Mouse (Mus musculus) limb, embryonic 12.5 days (tissue): ENCODE results near the gene Gadl1. TPM values are rescaled to one million over a fixed set of nuclear protein-coding genes. Genes with fewer than 3 reads are reported as not detected.

Experiments used
- ATAC-seq: fragments of 200-750 bp; cut with Nextera tagmentation; 2 replicates; pipeline ENCODE4 v1.8.0; 2017; ENCODE audit warnings: low read depth, moderate TSS enrichment; ENCODE audit not compliant: insufficient number of reproducible peaks, insufficient read depth, low FRiP score, low TSS enrichment
- H3K27ac ChIP-seq: fragments of 300-500 bp; sonication (generic); 2 replicates; pipeline ENCODE4 v1.5.1; 2016; ENCODE audit warnings: mild to moderate bottlenecking, moderate library complexity
- H3K27me3 ChIP-seq: fragments of 300-500 bp; sonication (generic); 2 replicates; pipeline ENCODE4 v1.6.1; 2016; ENCODE audit warnings: mild to moderate bottlenecking, moderate library complexity
- H3K36me3 ChIP-seq: fragments of 300-500 bp; sonication (generic); 2 replicates; pipeline ENCODE4 v1.6.1; 2016; ENCODE audit warnings: mild to moderate bottlenecking, moderate library complexity
- H3K4me1 ChIP-seq: fragments of 300-500 bp; sonication (generic); replicated peaks from 2 replicates; pipeline ENCODE4 v1.6.1; 2016
- H3K4me2 ChIP-seq: fragments of 300-500 bp; sonication (generic); 2 replicates; pipeline ENCODE4 v1.6.1; 2016; ENCODE audit warnings: mild to moderate bottlenecking, moderate library complexity
- H3K4me3 ChIP-seq: fragments of 300-500 bp; sonication (generic); replicated peaks from 2 replicates; pipeline ENCODE4 v1.5.1; 2016; ENCODE audit warnings: mild to moderate bottlenecking
- H3K9ac ChIP-seq: fragments of 300-500 bp; sonication (generic); replicated peaks from 2 replicates; pipeline ENCODE4 v1.6.1; 2016; ENCODE audit warnings: mild to moderate bottlenecking, moderate library complexity
- H3K9me3 ChIP-seq: fragments of 300-500 bp; sonication (generic); 2 replicates; pipeline ENCODE4 v1.6.1; 2016; ENCODE audit warnings: mild to moderate bottlenecking, moderate library complexity
- WGBS: fragments of 180-500 bp; shearing (Covaris S2); methylation state at CpG from one replicate; pipeline ENCODE4 v1.1.7; 2016; 5-methylcytosine and 5-hydroxymethylcytosine counted together
- polyA plus RNA-seq: library from polyadenylated mRNA; unstranded; fragments of >200 nt; fragmentation: Nextera tagmentation; extraction: Ambion mirVana; gene quantifications from 2 replicates; pipeline ENCODE4 v1.2.1, GENCODE M21; 2016

Gadl1 gene
- polyA plus RNA-seq, 1 experiment from 2014 or later: 0.40 TPM

DNA sequence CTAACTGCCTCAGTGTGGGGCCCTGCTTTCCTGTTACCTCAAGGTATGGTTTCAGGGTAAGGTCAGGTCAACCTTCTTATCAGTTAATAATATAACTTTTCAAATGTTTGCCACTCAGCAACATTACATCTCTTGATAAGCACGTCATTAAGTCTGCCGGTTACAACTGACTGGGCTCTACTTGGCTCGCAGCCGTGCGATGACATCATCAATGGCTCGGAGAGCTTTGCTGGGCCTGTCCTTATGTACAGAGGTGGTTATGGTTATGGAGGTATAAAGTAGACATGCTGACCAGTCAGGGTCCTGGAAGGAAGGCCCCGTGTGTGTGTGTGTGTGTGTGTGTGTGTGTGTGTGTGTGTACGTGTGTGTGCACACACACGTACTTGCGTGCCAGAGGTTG is 15.3 kb upstream of the Gadl1 start:
- H3K4me3 ChIP-seq: no peak overlapping the region
- no peak overlapping the region for H3K4me2 ChIP-seq

DNA sequence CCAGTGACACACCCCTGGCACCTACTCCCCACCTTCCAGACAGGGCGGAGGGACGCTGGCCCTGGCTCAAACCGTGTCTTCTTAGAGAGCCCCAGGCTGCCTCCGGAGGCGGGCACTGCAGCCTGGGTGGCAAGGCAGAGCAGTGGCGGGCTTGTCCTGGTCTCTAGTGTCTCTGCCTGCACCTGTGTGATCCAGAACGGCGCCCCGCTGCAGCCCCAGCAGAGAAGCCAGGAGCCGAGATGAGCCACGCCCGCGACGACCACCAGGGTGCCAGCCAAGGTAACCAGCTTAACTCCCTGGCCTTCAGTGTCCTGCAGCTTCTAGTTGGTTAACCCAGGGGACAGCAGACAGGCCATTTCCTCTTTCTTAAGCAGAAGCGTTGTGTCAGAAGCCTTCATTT is 930 bp upstream of the Gadl1 start:
- ATAC-seq: no peak
- Histone ChIP-seq H3K27ac (no peak overlapping the region), H3K4me3 (peak overlapping the region; percentile 11; the same call in 1 of the 2 replicates)

More for the DNA sequence above, 15.3 kb upstream of the Gadl1 start:
- H3K9ac ChIP-seq: no peak overlapping the region
- no peak for ATAC-seq
- no peak overlapping the region for H3K27ac ChIP-seq
- no peaks in the 10 kb centered on the region for H3K9me3 ChIP-seq
- no peaks in the 10 kb centered on the region for H3K36me3 ChIP-seq
- H3K27me3 ChIP-seq: no peaks in the 10 kb centered on the region
- WGBS: 90% methylated on average over 10 of the region's 10 CpGs
- no peaks in the 10 kb centered on the region for H3K4me1 ChIP-seq

DNA sequence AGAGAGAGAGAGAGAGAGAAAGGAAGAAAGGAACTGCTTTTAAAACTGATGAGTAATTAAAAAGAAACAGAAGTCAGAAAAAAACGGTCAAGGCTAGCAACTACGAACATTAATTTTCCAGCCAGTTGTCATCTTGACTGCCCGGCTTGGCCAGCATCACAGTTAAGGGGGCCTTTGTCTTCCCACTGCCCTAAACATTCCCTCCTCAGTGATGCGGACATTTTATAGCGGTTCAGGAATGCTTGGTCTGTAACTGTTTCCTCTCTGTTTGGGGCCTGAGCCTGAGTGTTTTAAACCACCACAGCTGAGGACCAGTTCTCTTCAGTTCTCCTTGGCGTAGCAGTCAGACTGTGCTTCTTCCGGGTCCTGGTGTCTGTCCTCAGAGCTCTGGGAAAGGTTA is 4.8 kb downstream of the Gadl1 start:
- Histone ChIP-seq H3K9me3 (0 out of 2 replicates have a peak, but pooled peaks cover 1% of the 10 kb centered on the region), H3K4me3 (no peak overlapping the region), H3K9ac (no peak overlapping the region), H3K4me2 (no peak overlapping the region), H3K4me1 (peaks cover 29% of the 10 kb centered on the region), H3K27ac (peak overlapping the region; percentile 50), H3K36me3 (no peaks in the 10 kb centered on the region), H3K27me3 (no peaks in the 10 kb centered on the region)
- 20% methylated on average over 7 of the region's 7 CpGs for WGBS
- ATAC-seq: no peak

More for the DNA sequence above, 930 bp upstream of the Gadl1 start:
- Histone ChIP-seq H3K4me2 (peak overlapping the region; percentile 44), H3K4me1 (peaks cover 11% of the 10 kb centered on the region), H3K27me3 (peaks cover 3% of the 10 kb centered on the region; the same call in 1 of the 2 replicates), H3K9ac (no peak overlapping the region), H3K36me3 (no peaks in the 10 kb centered on the region), H3K9me3 (no peaks in the 10 kb centered on the region)
- 8% methylated on average over 15 of the region's 15 CpGs for WGBS

DNA sequence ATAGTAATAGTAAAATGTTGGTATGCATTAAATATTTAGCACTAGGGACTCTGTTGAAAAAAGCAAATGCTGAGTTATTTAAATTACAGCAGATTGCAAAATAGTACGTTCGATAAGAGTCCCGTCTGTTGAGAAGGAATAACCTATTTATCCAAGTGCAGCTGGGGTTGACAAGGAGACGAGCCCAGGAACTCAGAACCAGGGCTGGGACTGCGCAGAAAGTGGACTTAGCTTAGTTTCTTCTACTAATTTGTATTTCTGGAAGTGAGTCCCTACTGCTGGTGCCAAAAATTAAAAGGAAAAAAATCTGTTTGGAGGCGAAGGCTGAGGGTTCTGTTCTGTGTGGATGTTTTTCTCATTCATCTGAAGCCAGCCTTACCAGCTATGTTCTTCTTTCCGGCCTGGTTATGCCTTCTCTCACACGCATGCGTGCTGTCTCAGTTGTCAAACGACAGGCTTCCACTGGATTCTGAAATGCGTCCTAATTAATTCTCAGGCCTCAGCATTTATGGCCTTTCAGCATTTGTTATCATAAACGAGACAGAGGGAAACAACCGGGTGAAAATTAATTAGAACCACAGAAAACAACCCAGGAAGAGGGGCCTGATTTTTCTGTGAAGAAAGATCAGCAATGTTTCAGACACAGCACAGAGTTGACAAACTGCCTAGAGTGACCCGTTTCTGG is 6.5 kb downstream of the Gadl1 start:
- Histone ChIP-seq H3K4me1 (peaks cover 29% of the 10 kb centered on the region), H3K4me3 (no peak overlapping the region), H3K9me3 (0 out of 2 replicates have a peak, but pooled peaks cover 4% of the 10 kb centered on the region), H3K9ac (no peak overlapping the region), H3K27me3 (no peaks in the 10 kb centered on the region), H3K27ac (peak overlapping the region; percentile 35; the same call in 1 of the 2 replicates), H3K4me2 (no peak overlapping the region), H3K36me3 (no peaks in the 10 kb centered on the region)
- ATAC-seq: no peak
- WGBS: 57% methylated on average over 14 of the region's 14 CpGs

DNA sequence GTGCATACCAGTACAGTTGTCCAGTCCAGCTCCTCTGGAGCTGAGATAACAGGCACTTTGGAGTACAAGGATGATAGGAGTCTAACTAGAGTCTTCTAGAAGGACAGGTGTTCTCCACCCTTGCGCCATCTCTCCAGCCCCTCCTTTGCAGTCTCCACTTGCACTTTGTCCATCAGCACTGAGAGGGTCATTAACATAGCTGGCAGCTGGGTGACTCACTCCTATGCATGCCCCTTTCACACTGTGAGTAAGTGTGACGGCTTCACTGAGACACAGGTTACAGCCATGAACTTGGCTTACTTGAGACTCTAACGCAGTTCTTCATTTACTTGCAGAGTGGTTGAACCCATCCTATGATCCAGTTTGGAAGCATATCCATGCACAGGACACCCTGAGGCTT is 10.5 kb downstream of the Gadl1 start:
- 89% methylated on average over 3 of the region's 3 CpGs for WGBS
- Histone ChIP-seq H3K27me3 (no peaks in the 10 kb centered on the region), H3K9ac (no peak overlapping the region), H3K4me2 (no peak overlapping the region), H3K4me1 (peaks cover 15% of the 10 kb centered on the region), H3K9me3 (0 out of 2 replicates have a peak, but pooled peaks cover 4% of the 10 kb centered on the region), H3K4me3 (no peak overlapping the region), H3K27ac (no peak overlapping the region), H3K36me3 (no peaks in the 10 kb centered on the region)
- ATAC-seq: no peak

DNA sequence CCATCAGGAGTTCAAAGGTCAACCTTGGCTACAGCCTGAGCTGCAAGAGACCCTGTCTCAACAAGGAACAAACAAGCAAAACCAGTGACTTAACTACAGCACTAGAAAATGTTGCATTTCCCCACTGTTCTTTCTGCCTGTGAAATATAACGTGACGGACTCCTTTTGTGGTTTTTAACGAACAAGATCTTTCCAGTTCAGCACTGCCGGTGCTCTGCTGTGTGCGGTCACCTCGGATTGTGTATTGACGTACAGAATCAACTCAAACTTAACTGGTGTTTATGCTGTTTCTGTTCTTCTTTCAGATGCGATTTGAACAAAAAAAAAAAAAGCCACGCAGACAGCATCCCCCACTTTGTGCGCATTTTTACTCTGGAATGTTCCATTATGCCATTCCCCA is 13.4 kb downstream of the Gadl1 start:
- Histone ChIP-seq H3K27ac (no peak overlapping the region), H3K9ac (no peak overlapping the region), H3K36me3 (no peaks in the 10 kb centered on the region), H3K4me2 (no peak overlapping the region), H3K4me1 (0 out of 2 replicates have a peak, but pooled peaks cover 3% of the 10 kb centered on the region), H3K9me3 (0 out of 2 replicates have a peak, but pooled peaks cover 4% of the 10 kb centered on the region), H3K27me3 (no peaks in the 10 kb centered on the region), H3K4me3 (no peak overlapping the region)
- ATAC-seq: no peak
- 83% methylated on average over 10 of the region's 10 CpGs for whole genome bisulfite sequencing

DNA sequence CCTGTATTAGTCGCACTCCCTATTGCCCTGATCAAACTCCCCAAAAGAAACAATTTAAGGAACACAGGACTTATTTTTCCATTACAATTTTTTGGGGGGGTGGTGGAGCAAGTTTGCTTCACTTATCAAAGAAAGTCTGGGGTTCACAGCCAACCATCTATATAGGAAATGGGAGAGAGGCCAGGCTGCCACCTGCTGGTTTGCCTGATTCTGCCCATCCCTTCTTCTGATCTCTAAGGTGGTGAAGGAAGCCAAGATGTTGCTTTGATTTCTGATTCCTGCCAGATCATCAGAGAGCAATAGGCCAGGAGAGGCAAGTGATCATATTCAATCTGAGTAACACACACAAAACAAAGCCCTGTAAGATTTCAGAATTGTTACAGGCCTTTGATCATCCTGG is 14.8 kb downstream of the Gadl1 start:
- Histone ChIP-seq H3K9me3 (0 out of 2 replicates have a peak, but pooled peaks cover 2% of the 10 kb centered on the region), H3K4me2 (no peak overlapping the region), H3K4me3 (no peak overlapping the region), H3K36me3 (no peaks in the 10 kb centered on the region), H3K9ac (no peak overlapping the region), H3K27me3 (no peaks in the 10 kb centered on the region), H3K27ac (no peak overlapping the region), H3K4me1 (0 out of 2 replicates have a peak, but pooled peaks cover 3% of the 10 kb centered on the region)
- WGBS: 90% methylated on average over 1 of the region's 1 CpGs
- no peak for ATAC-seq

DNA sequence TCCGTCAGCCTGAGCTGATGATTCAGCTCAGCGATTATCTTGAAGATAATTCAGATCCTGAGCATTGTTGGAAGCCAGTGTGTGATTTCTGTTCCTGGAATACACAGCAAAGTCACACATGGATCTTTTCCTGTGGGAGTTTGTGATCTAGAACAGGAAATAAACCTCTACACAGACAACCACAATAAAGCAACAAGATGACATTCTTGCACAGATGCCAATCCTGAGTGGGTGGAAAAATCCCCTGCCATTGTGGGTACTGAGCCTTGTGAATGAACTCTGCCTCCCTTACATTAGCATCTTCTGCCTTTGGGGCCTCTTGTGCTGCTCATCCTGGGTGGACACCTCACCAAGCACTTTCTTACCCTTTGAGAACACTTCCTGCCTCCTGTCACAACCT is 22.5 kb downstream of the Gadl1 start:
- WGBS: 90% methylated on average over 2 of the region's 2 CpGs
- ATAC-seq: no peak
- H3K27ac ChIP-seq: no peak overlapping the region
- H3K36me3 ChIP-seq: no peaks in the 10 kb centered on the region
- no peaks in the 10 kb centered on the region for H3K9me3 ChIP-seq
- no peak overlapping the region for H3K9ac ChIP-seq
- H3K27me3 ChIP-seq: no peaks in the 10 kb centered on the region
- H3K4me1 ChIP-seq: peaks cover 22% of the 10 kb centered on the region
- H3K4me2 ChIP-seq: no peak overlapping the region
- H3K4me3 ChIP-seq: no peak overlapping the region

DNA sequence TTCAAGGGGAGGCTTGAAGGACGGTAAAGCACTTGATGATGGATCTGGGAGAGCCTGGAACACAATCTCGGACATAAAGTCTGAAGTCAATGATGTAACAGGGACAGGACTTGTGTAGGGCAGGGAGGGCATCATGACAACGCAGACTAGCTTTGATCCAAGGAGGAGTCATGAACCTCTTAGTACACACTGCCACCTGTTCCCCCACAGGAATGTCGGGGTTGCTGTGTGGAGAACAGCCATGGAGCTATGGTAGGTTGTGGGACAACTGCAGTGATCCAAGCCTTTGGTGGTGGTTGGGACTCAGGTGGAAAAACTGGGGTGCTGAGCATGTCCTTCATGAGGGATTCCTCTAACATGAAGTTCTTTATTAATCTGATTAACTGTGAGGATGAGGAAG is 23.5 kb downstream of the Gadl1 start:
- Histone ChIP-seq H3K9me3 (no peaks in the 10 kb centered on the region), H3K27me3 (no peaks in the 10 kb centered on the region), H3K4me1 (peaks cover 19% of the 10 kb centered on the region), H3K4me3 (no peak overlapping the region), H3K36me3 (no peaks in the 10 kb centered on the region), H3K27ac (peak overlapping the region; percentile 74), H3K4me2 (no peak overlapping the region), H3K9ac (no peak overlapping the region)
- WGBS: 89% methylated on average over 4 of the region's 4 CpGs
- ATAC-seq: no peak

DNA sequence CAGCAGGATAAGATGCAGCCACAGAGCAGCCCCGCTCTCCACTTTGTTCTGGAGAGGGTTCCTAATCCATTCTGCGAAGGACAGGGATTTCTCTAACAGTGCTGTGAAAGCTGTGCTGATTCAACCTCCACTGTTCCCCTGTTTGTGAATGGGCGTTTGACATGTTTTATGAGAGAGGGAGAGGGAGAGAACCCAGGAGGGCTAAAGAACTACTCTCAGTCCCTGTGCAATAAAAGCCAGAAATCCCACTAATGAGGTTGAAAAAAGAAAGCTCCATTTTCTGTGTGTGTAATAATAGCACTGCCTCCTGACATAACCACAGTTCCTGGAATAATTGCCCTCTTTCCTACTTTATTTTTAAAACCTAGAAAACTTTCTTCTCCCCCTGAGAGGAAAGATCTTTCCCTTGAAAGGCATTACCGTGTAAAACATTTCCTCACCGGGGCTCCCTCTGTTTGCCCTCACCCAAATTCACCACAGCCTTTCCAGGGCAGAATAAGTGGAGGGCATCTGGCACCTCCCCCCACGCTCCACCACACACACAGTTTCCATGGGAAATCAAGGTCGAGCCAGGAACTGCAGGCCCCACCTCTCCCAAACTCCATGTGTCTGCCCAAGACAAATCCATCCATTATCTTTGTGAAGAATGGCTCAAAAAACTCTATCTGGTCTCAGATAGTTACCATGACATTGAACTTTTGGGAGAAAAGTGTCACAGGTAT is 24.1 kb downstream of the Gadl1 start:
- Histone ChIP-seq H3K36me3 (no peaks in the 10 kb centered on the region), H3K4me3 (no peak overlapping the region), H3K4me1 (peaks cover 19% of the 10 kb centered on the region), H3K9me3 (0 out of 2 replicates have a peak, but pooled peaks cover 3% of the 10 kb centered on the region), H3K27me3 (no peaks in the 10 kb centered on the region), H3K9ac (no peak overlapping the region), H3K4me2 (no peak overlapping the region), H3K27ac (peak overlapping the region; percentile 74)
- peak; percentile 67 for ATAC-seq
- WGBS: 27% methylated on average over 7 of the region's 7 CpGs

DNA sequence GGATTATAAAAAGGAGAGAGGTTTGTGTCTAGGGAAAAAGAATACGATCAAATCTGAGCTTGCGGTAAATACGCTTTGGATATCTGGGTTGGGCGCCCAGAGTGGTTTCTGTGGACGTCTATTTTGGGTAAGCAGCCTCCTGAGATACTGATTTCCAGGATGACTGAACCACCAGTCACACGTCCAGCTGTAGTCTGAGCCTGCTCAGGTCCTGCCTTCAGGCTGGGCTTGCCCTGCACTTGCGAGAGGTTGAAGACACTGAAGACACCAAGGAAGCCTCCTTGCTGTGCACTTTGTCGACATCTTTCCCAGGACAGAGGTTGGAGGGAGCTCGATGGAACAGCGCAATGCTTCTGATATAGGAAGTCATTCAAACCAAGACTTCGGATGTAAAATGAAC is 25.0 kb downstream of the Gadl1 start:
- Histone ChIP-seq H3K36me3 (no peaks in the 10 kb centered on the region), H3K4me2 (no peak overlapping the region), H3K9me3 (0 out of 2 replicates have a peak, but pooled peaks cover 3% of the 10 kb centered on the region), H3K27ac (peak overlapping the region; percentile 79), H3K4me1 (peaks cover 23% of the 10 kb centered on the region), H3K27me3 (no peaks in the 10 kb centered on the region), H3K4me3 (no peak overlapping the region), H3K9ac (no peak overlapping the region)
- no peak for ATAC-seq
- WGBS: 90% methylated on average over 11 of the region's 11 CpGs
